Mouse (Mus musculus) cerebellum, postnatal 36 days (tissue): ENCODE measurements around the gene Adamts17.

Source experiments
- DNase-seq, 2 experiments: peaks; one replicate each; pipeline ENCODE4 v3.0.0; 2021 to 2022; ENCODE audit warnings: mixed read lengths in 2 of 2

The Adamts17 gene

DNA sequence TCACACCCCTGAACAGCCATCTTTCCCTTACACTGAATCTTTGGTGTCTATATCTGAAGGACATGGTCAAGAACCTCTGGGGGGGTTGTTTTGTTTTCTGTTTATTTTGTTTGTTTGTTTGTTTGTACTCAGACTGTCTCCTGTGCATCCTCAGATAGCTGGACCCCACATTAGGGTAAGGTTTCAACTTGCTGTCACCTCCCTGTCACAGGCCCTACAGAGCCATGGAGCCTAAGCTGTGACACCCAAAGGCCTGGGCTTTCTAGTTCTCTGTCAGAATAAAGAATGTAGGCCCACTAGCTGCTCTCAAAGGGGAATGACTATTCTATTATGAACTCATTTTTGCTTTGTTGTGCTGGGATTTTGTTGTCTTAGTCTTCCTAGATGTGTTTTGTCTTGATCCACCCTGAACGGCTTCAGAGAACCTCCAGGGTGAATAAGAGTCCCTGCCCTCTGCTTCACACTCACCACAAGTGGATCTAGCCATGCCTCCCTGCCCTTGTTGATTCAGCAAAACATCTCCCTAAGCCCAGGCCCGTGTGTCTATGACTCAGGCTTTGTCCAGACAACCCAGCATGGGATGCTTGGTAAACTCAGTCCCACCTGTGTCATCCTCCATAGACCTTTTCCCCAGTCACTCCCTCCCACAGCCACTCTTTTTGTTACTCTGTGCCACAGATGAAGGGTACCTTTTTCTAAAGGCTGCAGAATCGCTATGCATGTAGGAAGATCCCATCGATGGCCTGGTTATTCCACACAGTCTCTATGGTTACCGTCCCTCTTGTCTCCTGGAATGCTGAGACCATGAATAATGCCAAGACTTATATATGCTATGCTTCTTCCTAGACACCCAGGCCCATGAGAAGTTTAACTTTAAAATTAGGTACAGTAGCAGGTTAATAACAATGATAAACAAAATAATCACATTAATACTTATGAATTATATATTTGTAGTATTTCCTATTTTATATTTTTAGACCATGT, 197.3 kb downstream of the Adamts17 start:
- no peak for DNase-seq

DNA sequence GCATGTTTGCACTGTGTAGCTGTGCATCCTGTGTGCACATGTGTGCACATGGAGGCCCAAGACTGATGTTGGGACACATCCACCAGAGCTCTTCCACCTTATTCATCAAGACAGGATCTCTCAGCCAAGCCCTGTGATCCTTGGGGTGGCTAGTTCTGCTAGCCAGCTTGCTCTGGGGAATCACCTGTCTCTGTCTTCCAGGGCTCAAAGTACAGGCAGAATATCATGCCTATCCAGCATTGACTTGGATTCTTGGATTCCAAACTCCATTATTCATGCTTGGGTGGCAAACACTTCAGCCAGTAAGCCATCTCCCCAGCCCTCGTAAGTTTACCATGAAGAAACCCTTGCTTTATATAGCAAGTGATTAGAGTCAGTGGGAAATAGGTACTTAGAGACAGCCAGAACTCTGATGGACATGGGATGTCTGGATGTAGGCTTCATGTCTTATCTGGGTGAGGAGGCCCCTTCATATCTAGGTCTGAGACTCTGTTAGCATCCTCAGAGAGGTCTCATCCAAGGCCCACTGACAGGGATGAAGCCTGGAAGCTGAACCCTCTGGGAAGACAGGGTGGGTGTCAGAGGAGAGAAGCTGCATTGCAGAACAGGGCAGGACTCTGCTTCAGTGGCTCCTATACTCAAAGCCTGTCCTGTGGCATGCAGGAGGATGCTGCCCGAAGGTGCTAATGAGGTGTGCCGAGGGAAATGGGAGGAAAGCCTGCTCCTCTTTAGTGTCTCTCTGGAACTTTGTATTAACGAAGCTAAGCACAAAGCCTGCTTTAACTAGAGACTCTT, 198.4 kb downstream of the Adamts17 start:
- no peak for DNase-seq

DNA sequence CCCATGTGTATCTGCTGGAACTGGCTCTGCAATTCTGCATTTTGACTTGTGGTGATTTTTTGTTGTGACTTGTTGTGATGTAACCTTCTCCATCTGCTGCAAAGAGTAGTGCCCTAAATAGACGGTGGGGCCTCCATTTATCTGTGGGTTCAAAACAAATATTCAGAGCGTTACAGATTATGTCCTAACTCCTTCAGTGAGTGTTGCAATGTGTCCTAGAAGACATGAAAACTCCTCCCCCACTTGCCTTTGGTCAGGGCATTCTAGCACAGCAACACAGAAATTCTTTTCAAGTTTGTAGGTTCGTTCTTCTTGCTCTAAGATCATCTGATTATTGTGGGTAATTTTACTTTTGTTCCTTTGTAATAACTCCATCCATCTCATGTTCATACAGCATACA, 199.6 kb downstream of the Adamts17 start:
- DNase-seq, result no peak

DNA sequence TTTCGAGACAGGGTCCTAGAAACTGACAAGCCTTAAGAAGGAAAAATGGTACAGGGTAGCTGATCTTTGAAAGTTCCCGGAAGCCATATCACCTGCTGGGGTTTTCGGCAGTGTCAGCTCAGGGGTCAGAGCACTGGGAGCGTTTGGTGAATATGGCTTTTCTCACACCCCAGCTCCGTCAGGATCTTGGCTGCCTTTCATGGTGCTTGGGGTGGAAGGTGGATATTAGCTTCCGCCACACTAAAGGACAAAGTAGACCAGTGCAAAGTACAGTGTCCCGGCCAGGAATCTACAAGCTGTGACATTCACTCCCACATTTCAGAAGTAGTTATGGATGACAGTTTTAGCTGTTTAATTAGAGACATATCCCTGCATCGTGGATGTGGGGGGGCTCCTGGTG, 200.3 kb downstream of the Adamts17 start:
- DNase-seq, result no peak

DNA sequence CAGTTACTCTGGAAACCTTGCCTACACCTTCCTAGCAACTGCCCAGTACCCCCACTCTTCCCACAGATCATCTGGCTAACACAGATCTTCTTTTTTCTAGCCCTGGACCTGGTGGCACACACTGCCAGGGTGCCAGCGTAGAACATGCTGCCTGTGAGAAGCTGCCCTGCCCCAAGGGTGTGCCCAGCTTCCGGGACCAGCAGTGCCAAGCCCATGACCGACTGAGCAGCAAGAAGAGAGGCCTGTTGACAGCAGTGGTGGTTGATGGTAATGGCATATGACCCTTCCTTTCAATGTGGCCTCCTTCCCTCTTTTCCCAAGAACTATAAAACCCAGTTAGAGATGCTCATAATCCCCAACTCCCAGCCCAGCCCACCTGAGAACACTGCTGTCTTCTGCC, 202.2 kb downstream of the Adamts17 start:
- no peak for DNase-seq

DNA sequence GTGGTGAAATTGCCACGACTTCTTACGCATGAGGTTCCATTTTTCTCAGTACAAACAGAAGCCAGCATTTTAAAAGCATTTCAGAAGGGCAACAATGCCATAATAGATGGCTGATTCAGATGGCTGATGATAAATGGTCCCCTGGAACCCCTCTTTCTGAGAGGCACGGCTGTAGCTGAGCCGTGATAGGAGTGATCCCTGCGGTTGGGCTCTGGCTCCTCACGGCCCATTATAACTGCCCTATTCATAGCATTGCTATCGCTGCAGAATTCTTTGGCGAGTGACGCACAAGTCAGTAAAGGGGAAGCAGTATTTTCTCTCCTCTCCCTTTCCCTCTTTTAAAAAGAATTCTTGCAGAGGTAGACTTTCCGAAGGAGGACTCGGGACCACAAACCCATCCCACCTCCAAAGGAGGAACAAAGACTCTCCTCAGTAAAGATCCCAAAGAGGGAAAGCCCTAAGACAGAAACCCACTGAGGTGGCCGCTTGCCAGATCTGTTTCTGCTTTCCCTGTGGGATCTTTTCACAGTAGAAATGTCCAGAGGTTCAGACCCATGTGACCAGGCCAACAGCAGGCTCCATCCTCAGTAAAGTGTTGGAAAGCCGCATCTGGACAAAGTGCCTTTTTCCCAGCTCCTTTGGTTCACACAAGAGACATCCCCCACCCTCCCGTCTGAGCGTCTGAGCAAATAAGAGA, 204.7 kb downstream of the Adamts17 start:
- no peak for DNase-seq

DNA sequence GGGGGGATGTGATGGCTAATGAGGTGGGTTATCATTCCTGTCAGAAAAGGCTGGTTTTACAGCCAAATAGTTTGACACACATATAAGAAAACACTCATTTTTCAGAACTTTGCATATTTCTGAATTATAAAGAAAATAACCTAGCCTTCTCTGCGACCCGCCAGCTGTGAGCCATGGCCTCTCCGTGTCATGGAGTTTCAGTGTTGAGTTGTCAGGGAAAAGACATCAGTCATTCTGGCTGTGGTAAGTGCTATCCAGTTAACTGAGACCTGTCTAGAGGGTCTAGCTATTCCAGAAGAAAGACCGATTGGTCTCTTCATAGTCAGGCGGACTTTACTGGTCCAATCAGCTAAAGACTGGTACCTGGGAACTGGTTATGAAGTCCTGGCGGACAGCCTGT, 205.7 kb downstream of the Adamts17 start:
- DNase-seq, result no peak

DNA sequence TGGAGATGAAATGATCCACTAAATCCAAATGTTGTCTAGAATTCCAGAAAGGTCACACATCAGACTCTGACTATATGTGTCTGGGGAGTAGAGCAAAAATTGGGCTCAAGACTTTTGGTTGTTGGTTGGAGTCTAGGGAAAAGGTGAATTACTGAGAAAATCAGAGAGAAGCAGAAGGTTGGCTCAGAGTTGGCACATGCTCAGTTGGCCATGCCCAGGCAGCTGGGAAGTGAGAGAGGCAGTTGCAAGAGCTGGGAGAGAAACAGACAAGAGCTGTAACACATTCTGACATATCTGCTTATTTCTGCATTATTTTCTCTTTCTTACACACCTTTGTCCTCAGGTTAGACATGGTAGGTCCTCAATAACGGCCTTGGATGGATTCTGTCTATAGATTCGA, 209.7 kb downstream of the Adamts17 start:
- DNase-seq, result peak in 1 of 2 experiments; percentile 19

DNA sequence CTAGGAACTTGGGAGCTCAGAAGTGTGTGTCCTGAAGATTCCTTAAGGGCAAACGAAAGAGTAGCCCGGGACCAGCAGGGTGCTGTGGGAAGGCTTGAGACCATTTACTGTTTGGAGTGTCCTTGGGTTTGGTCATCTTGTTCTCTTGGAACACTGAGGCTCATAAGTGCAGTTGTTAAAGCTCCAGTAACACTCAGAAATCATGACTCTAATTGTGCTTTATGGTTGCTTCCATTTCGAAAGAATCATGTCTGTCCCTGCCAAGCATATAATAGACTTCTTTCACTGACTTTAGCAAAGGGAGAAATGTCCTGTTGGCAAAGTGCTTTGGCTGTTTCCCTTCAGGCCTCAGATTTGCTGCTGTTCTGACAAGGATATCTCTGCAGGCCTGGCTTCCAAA, 210.9 kb downstream of the Adamts17 start:
- no peak for DNase-seq

DNA sequence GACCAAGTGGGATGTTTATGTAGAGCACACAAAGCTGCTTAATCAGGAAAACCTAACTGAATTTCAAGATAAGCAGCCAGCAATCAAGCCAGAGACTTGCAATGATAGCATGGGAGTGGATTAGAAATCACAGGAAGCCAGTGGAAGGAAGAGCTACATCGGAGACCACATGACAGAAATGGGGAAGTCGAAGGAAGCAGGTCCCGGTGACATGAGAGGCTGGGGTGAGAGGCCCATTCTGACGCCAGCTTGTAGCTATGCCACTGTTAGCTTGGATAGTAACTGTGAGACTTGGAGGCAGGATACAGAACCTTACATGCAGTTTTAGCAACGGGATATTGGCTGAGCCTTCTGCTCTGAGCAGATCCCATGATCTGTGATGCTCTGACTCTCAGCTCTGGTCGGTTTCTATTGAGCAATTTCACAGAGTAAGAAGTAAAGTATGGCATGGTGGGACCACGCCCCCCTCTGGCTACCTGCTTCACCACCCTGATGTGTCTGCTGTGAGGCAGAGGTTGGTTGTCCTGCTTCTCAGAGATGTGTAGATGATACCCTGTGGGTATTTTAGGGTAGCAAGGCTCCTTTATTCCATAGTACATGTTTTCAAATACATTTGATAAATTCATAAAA, 211.7 kb downstream of the Adamts17 start:
- no peak for DNase-seq

DNA sequence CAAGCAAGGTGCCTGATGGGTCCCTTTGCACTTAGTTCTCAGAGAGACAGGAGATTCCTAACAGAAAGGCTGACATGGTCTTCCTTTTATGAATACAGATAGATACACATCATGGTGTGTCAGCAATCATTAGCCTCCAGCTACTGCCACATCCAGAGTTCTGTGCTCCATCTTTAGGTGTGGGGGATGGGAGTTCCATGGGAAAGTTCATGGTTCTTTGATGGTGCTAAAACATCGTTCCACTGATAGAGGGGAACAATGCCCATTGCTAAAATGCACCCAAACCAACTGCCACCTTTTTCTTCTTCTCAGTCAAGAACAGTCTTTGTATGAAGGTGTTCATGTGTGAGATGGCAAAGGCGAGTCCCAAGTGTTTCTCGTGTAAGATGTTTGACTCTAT, 215.3 kb downstream of the Adamts17 start:
- peak in 1 of 2 experiments; percentile 14 for DNase-seq

DNA sequence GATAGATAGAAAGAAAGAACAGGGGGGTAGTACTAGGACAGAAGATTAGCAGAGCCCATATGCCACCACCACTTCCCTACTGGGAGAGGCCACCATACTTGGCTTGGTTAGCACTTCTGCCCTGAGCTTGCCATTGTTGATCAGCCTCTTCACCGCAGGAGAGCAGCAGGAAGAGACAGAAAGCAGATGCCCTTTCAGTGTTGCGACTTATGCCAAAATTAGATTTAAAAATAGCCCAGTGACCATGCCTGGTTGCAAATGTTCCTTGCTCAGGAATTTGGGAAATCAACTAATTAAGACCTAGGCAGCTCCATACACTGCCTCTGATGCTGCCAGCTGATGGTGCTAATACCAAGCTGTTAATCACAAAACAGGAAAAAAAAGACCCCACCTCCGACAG, 216.0 kb downstream of the Adamts17 start:
- DNase-seq, result peak; percentile 86

DNA sequence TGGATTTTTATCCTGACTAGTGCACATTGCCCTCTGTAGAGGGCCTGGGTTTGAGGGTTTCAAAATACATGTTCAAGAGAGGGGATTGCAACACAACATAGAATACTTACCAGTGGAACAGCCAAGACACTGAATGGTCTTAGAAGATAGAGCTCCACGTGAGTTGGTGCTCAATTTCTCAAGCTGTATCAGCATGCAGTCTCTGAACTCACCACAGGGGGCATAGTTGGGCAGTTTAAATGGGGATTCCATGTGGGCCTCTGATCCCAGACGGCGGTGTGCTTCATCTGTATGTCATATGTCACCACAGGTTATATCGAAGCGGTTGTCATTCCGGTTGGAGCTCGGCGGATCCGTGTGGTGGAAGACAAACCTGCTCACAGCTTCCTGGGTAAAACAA, 222.2 kb downstream of the Adamts17 start:
- DNase-seq, result peak; percentile 51 to 60

DNA sequence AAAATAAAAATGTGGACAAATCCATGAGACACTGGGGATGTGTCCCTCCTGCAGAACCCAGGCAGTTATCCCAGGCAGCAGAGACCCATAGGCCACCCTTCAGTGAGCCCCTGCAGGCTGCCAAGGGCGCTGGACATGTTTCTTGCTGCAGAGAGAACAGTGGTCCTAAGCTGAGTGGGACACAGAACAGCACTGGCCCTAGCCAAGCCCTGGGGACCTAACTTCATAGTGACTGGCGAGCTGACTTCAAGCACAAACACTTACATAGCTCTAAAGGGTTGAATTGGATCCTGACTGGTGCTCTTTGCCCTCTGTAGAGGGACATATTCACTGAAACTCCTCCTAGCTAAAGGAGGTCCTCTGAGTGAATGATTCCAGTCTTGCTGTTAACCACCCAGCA, 223.0 kb downstream of the Adamts17 start:
- DNase-seq, result no peak

DNA sequence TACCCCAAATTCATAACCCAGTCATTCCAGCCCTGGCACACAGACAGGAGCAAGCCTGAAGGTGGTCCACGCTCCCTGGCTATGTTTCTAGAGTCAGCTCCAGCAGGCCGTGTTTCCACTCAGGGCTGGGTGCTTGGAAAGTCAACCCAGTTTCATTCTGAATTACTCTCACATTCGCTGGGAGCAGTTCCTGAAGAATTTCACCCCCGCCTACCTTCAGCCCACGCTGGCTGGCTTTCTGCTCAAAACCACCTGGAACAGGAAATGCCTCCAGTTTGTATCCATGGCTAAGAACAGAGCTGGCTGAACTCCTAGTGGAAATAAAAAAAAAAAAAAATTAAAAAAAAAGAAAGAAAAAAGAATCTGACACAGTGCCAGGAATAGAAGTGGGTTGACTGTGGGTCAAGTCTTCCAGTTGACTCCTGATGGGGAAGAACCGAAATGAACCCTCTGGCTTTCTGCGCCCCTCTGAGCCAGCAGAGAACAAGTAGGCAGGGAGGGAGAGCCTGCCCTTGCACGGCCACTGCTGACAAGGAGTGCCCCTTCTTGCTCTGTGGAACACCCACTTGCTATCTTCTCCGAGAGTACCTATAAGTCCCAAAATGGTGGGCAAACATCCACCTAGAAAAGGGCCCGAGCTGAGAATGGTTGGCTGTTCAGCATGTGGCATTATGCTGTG, 225.2 kb downstream of the Adamts17 start:
- no peak for DNase-seq

DNA sequence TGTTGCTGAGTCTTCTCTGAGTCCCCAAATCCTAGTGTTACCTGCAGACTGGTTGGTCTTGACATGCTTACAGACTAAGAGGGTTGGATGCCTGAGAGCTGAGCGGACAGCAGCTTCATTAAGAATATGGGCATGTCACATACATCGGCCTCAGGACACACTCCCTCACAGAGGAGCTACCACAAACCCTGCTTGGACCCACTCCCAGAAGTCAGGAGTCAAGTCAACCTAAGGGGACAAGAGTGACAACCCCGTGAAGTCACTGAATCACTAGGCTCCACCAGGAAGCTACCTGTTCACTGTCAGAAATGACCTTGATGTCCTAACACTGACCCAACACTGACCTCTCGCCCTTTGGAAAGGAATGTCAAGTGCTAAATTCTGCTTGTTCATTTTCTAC, 226.1 kb downstream of the Adamts17 start:
- DNase-seq, result no peak

DNA sequence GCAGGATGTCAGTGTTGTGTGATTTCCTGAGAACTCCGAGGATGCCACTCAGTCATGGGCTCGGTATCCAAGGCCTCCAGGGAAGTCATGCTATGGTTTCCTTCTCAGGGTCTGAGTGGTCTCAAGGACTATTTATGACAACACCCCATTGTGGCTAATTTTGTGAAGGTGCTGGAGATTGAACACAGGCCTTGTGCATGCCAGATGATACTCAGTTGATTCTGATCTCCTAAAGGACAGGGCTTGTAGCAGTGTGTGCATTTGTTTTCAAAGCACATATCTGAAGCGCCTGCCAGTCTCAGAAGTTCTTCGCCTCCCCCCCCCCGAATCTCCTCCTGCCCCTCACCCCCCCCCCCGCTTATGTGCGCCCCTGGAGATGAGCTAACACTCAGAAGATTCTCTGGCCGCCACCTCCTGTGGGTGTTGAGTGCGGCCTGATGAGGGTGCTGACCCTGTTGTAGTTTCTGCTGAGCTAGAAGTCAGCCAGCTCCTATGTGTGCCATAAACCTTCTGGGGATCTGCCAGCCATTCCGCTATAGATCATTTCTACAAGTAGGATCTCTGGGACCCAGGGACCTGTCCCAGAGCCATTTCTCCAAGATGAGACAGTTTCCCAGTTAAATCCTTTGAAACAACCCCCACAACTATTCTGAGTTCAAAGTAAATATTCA, 232.6 kb downstream of the Adamts17 start:
- no peak for DNase-seq

DNA sequence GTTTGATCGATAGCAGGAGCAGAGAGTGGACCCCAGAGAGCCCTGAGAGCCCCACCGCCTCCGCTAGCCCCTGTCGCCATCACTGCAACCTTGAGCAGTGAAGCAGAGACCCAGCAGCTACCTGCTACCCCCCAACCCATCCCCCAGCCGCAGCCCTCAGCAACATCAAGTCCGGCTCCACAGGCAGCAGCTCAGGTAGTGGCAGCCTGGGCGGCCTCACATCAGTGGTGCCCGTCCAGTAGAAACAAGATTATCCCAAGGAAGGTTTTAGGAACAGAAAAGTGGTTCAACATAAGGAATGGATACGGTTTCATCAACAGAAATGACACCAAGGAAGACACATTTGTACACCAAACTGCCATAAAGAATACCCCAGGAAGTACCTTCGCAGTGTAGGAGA, 243.2 kb downstream of the Adamts17 start:
- DNase-seq, result no peak

DNA sequence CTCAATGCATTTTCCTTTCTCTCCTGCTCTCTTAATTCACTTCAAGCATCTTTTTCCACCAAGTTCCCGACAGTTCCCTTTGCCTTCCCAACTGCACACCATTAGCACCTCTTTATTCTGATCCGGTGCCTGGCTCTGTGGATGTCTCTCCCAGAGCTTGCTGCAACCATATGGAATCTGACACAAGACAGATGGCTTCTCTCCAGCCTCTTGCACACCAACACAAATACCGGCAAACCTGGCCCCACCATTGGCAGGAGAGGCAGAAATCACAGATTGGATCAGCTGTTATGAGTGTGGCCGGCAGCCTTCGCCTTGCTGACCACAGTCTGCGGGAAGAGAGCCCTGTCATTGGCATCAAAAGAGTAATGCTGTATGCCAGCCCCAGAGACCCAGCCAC, 248.2 kb downstream of the Adamts17 start:
- peak; percentile 80 to 82 for DNase-seq

DNA sequence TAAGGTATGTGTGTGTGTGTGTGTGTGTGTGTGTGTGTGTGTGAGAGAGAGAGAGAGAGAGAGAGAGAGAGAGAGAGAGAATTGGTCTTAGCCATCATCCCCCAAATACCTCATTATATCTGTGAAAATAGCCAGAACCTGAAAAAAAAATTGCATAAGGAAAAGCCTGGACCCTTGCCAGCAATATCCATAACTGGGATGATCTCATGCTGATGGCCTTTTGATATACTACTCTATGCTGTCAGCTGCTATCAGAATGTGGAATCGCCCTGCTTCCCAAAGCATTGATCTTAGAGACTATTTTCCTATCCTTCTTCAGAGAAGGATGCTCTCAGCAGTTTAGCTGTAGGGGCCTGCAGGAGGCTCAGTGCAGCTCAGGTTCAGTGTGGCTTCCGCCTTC, 257.6 kb downstream of the Adamts17 start:
- DNase-seq, result no peak

DNA sequence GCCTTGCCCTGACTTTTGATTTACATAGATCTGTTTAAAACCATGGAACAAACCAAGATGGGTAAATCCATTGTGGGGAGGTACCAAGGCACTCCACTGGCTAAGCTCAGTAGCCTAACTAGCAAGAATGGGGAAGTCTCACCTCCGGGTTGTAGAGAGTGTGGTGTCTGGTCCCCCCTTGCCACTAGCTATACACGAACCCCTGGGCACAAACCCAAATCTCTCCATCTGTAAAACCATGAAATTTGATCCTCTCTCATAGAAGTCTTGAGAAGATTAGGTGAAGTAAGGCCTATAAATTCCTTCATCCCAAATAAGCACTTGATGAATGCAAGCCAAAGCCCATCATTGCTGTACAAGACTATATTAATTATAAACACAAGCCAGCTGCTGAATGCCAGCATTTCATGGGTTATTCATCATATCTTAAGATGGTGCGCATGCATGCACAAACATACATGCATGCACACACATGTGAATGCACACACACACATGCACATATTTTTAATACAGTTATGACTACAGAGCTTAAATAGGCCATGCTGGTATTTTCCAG, 262.0 kb downstream of the Adamts17 start:
- DNase-seq, result no peak
